18 mouse cellular contexts compared by ENCODE assay signal in genomic region chr4:100247826-100248225, GRCm38 (mm10).
DNase-seq lines count a peak whose midpoint lies in the region; ATAC-seq lines count a peak whose summit lies in the region.
"Had no signal": no experiment of that assay in that cellular context is flagged by ENCODE, and none has a peak within 500 bp of the region (broad histone marks: within the 10 kb centered on the region; RNA-seq: fewer than 3 reads in every experiment).

No protein-coding gene starts in this region.

- H3K4me3 ChIP-seq in heart, embryonic 13.5 days, result no peak overlapping the region
- no peak overlapping the region for H3K4me3 ChIP-seq in heart, embryonic 12.5 days
- no peak overlapping the region for H3K4me3 ChIP-seq in midbrain, embryonic 11.5 days (ENCODE audit: low read depth, low read length)
- H3K4me3 ChIP-seq: hindbrain, embryonic 15.5 days; layer of hippocampus, adult 2 months; limb, embryonic 13.5 days; midbrain, embryonic 13.5 days had no signal

- no peaks in the 10 kb centered on the region for H3K27me3 ChIP-seq in heart, embryonic 13.5 days (replicated peaks)
- H3K27me3 ChIP-seq in heart, embryonic 12.5 days (replicated peaks), result no peaks in the 10 kb centered on the region
- no peaks in the 10 kb centered on the region for H3K27me3 ChIP-seq in midbrain, embryonic 11.5 days (ENCODE audit: control insufficient read depth, insufficient read depth, low read length)
- H3K27me3 ChIP-seq: hindbrain, embryonic 15.5 days; limb, embryonic 13.5 days; midbrain, embryonic 13.5 days had no signal

- H3K36me3 ChIP-seq in heart, embryonic 13.5 days, result no peaks in the 10 kb centered on the region
- no peaks in the 10 kb centered on the region for H3K36me3 ChIP-seq in heart, embryonic 12.5 days
- H3K36me3 ChIP-seq in midbrain, embryonic 11.5 days (ENCODE audit: control insufficient read depth, insufficient read depth, low read length), result no peaks in the 10 kb centered on the region
- H3K36me3 ChIP-seq: hindbrain, embryonic 15.5 days; limb, embryonic 13.5 days; midbrain, embryonic 13.5 days had no signal

- no peak overlapping the region for H3K9ac ChIP-seq in heart, embryonic 13.5 days
- H3K9ac ChIP-seq in heart, embryonic 12.5 days, result no peak overlapping the region
- H3K9ac ChIP-seq in midbrain, embryonic 11.5 days (ENCODE audit: low read length), result no peak overlapping the region
- H3K9ac ChIP-seq: hindbrain, embryonic 15.5 days; limb, embryonic 13.5 days; liver, embryonic 14.5 days; midbrain, embryonic 13.5 days had no signal

- DNase-seq in Muller cell, postnatal 12 days (ENCODE audit: inconsistent ontology term), result peak; percentile 85
- peak; percentile 21 to 53 for DNase-seq in kidney, adult 8-10 months
- peak; percentile 32 to 60 for DNase-seq in kidney, postnatal 25 days
- no peak for DNase-seq in midbrain, embryonic 11.5 days (ENCODE audit: low spot score, missing footprints)
- DNase-seq in thymus, postnatal 4 days, result no peak
- DNase-seq in urinary bladder, postnatal 25 days (ENCODE audit: low spot score), result no peak
- DNase-seq: cerebellum, adult 8-10 months; gastrocnemius, postnatal 10 days; heart, postnatal 36 days; right cerebral cortex, postnatal 4 days; thymus, postnatal 36 days had no signal

- 0 out of 2 replicates have a peak overlapping the region, but pooled peaks have one; percentile 5 for H3K27ac ChIP-seq in heart, embryonic 13.5 days (replicated peaks)
- no peak overlapping the region for H3K27ac ChIP-seq in heart, embryonic 12.5 days (ENCODE audit: poor library complexity, severe bottlenecking)
- no peak overlapping the region for H3K27ac ChIP-seq in midbrain, embryonic 11.5 days (ENCODE audit: low read depth, low read length)
- H3K27ac ChIP-seq: hindbrain, embryonic 15.5 days; layer of hippocampus, adult 2 months; limb, embryonic 13.5 days; liver, embryonic 14.5 days; midbrain, embryonic 13.5 days had no signal

- no peaks in the 10 kb centered on the region for H3K9me3 ChIP-seq in heart, embryonic 13.5 days
- H3K9me3 ChIP-seq in heart, embryonic 12.5 days (replicated peaks), result no peaks in the 10 kb centered on the region
- no peaks in the 10 kb centered on the region for H3K9me3 ChIP-seq in midbrain, embryonic 11.5 days (ENCODE audit: control insufficient read depth, low read length)
- H3K9me3 ChIP-seq: hindbrain, embryonic 15.5 days; midbrain, embryonic 13.5 days had no signal

- 73% methylated on average over 7 of the region's 7 CpGs for WGBS in heart, embryonic 13.5 days
- WGBS in heart, embryonic 12.5 days, result 81% methylated on average over 7 of the region's 7 CpGs
- 90% methylated on average over 7 of the region's 7 CpGs for WGBS in midbrain, embryonic 11.5 days

- no peak overlapping the region for H3K4me2 ChIP-seq in heart, embryonic 13.5 days
- H3K4me2 ChIP-seq in heart, embryonic 12.5 days, result no peak overlapping the region
- H3K4me2 ChIP-seq in midbrain, embryonic 11.5 days, result no peak overlapping the region
- H3K4me2 ChIP-seq: hindbrain, embryonic 15.5 days; limb, embryonic 13.5 days; midbrain, embryonic 13.5 days had no signal

- peaks cover 27% of the 10 kb centered on the region for H3K4me1 ChIP-seq in heart, embryonic 13.5 days
- peaks cover 25% of the 10 kb centered on the region for H3K4me1 ChIP-seq in heart, embryonic 12.5 days (replicated peaks)
- no peaks in the 10 kb centered on the region for H3K4me1 ChIP-seq in midbrain, embryonic 11.5 days (ENCODE audit: control insufficient read depth, insufficient read depth, low read length)
- H3K4me1 ChIP-seq: hindbrain, embryonic 15.5 days; midbrain, embryonic 13.5 days had no signal

- ATAC-seq in heart, embryonic 13.5 days (ENCODE audit: extremely low read depth, insufficient number of reproducible peaks, low FRiP score, low TSS enrichment), result no peak
- no peak for ATAC-seq in heart, embryonic 12.5 days (ENCODE audit: insufficient number of reproducible peaks, low FRiP score)
- no peak for ATAC-seq in midbrain, embryonic 11.5 days (ENCODE audit: low FRiP score)
- ATAC-seq: midbrain, embryonic 13.5 days had no signal

Comparison
In these comparisons a context has a peak if more than half of its experiments do, and no peak if none do; other contexts are left out.
1. DNase-seq: peak in Muller cell, postnatal 12 days (single experiment), kidney, adult 8-10 months (2 of 2) and kidney, postnatal 25 days (2 of 2); none in midbrain, embryonic 11.5 days (single experiment), thymus, postnatal 4 days (single experiment) and urinary bladder, postnatal 25 days (single experiment).